Mouse (Mus musculus): ENCODE results near the gene Il11ra1. TPM values are rescaled to one million over a fixed set of nuclear protein-coding genes. Genes with fewer than 3 reads are reported as not detected.
"Not testable (repeated sequence)": the region's sequence is repeated elsewhere in the genome, so short reads cannot be mapped to it uniquely, and the experiment has no call there.

Il11ra1 gene
- polyA plus RNA-seq, 1 experiment from 2014 or later = 29.2 TPM

GRCm38 (mm10) chr4:41676248-41677005 lies 23.4 kb upstream of the Il11ra1 start:
- H3K36me3 ChIP-seq (ENCODE audit: control insufficient read depth, insufficient read depth) = no peaks in the 10 kb centered on the region
- peak overlapping the region; percentile 33; the same call in 1 of the 2 replicates for H3K27ac ChIP-seq (ENCODE audit: low read length)
- no peaks in the 10 kb centered on the region for H3K9me3 ChIP-seq (ENCODE audit: control insufficient read depth, low read length)
- ATAC-seq = no peak
- H3K9ac ChIP-seq (replicated peaks; ENCODE audit: low read depth, low read length) = peak overlapping the region; percentile 4; the same call in 1 of the 2 replicates
- WGBS = 34% methylated on average over 13 of the region's 17 CpGs
- H3K4me2 ChIP-seq (ENCODE audit: low read length) = peak overlapping the region; percentile 8; the same call in 1 of the 2 replicates
- no peaks in the 10 kb centered on the region for H3K27me3 ChIP-seq (replicated peaks; ENCODE audit: control insufficient read depth, insufficient read depth, low read length)
- peaks cover 75% of the 10 kb centered on the region for H3K4me1 ChIP-seq (replicated peaks; ENCODE audit: control insufficient read depth, insufficient read depth, low read length)
- H3K4me3 ChIP-seq (replicated peaks; ENCODE audit: low read length) = no peak overlapping the region

- peak; percentile 63 for ATAC-seq
Observed at GRCm38 (mm10) chr4:41677006-41677629, 22.7 kb upstream of the Il11ra1 start.

GRCm38 (mm10) chr4:41678863-41679262 lies 20.9 kb upstream of the Il11ra1 start:
- H3K9me3 ChIP-seq (ENCODE audit: control insufficient read depth, low read length) = no peaks in the 10 kb centered on the region
- H3K27me3 ChIP-seq (replicated peaks; ENCODE audit: control insufficient read depth, insufficient read depth, low read length) = no peaks in the 10 kb centered on the region
- no peaks in the 10 kb centered on the region for H3K36me3 ChIP-seq (ENCODE audit: control insufficient read depth, insufficient read depth)
- no peak overlapping the region for H3K4me2 ChIP-seq (ENCODE audit: low read length)
- H3K4me1 ChIP-seq (replicated peaks; ENCODE audit: control insufficient read depth, insufficient read depth, low read length) = peaks cover 70% of the 10 kb centered on the region
- no peak overlapping the region for H3K9ac ChIP-seq (replicated peaks; ENCODE audit: low read depth, low read length)
- H3K27ac ChIP-seq (ENCODE audit: low read length) = no peak overlapping the region
- WGBS = 59% methylated on average over 6 of the region's 6 CpGs
- no peak for ATAC-seq
- H3K4me3 ChIP-seq (replicated peaks; ENCODE audit: low read length) = no peak overlapping the region

More at GRCm38 (mm10) chr4:41677006-41677629, 22.7 kb upstream of the Il11ra1 start:
- peaks cover 73% of the 10 kb centered on the region for H3K4me1 ChIP-seq (replicated peaks; ENCODE audit: control insufficient read depth, insufficient read depth, low read length)
- H3K9me3 ChIP-seq (ENCODE audit: control insufficient read depth, low read length) = no peaks in the 10 kb centered on the region
- 24% methylated on average over 13 of the region's 13 CpGs for WGBS
- H3K4me3 ChIP-seq (replicated peaks; ENCODE audit: low read length) = no peak overlapping the region
- H3K27ac ChIP-seq (ENCODE audit: low read length) = peak overlapping the region; percentile 52; the same call in 1 of the 2 replicates
- no peak overlapping the region for H3K4me2 ChIP-seq (ENCODE audit: low read length)
- no peaks in the 10 kb centered on the region for H3K36me3 ChIP-seq (ENCODE audit: control insufficient read depth, insufficient read depth)
- H3K9ac ChIP-seq (replicated peaks; ENCODE audit: low read depth, low read length) = no peak overlapping the region
- no peaks in the 10 kb centered on the region for H3K27me3 ChIP-seq (replicated peaks; ENCODE audit: control insufficient read depth, insufficient read depth, low read length)

- no peaks in the 10 kb centered on the region for H3K27me3 ChIP-seq (replicated peaks; ENCODE audit: control insufficient read depth, insufficient read depth, low read length)
- H3K36me3 ChIP-seq (ENCODE audit: control insufficient read depth, insufficient read depth) = no peaks in the 10 kb centered on the region
- WGBS = 20% methylated on average over 1 of the region's 2 CpGs
- no peak for ATAC-seq
- no peak overlapping the region for H3K4me2 ChIP-seq (ENCODE audit: low read length)
- H3K4me3 ChIP-seq (replicated peaks; ENCODE audit: low read length) = no peak overlapping the region
- H3K9ac ChIP-seq (replicated peaks; ENCODE audit: low read depth, low read length) = no peak overlapping the region
- no peak overlapping the region for H3K27ac ChIP-seq (ENCODE audit: low read length)
- no peaks in the 10 kb centered on the region for H3K9me3 ChIP-seq (ENCODE audit: control insufficient read depth, low read length)
- H3K4me1 ChIP-seq (replicated peaks; ENCODE audit: control insufficient read depth, insufficient read depth, low read length) = peaks cover 71% of the 10 kb centered on the region
Observed at GRCm38 (mm10) chr4:41679291-41679690, 20.5 kb upstream of the Il11ra1 start.

- no peak for ATAC-seq
- H3K9me3 ChIP-seq (ENCODE audit: control insufficient read depth, low read length) = no peaks in the 10 kb centered on the region
- H3K27me3 ChIP-seq (replicated peaks; ENCODE audit: control insufficient read depth, insufficient read depth, low read length) = no peaks in the 10 kb centered on the region
- no peak overlapping the region for H3K4me3 ChIP-seq (replicated peaks; ENCODE audit: low read length)
- no peak overlapping the region for H3K27ac ChIP-seq (ENCODE audit: low read length)
- H3K36me3 ChIP-seq (ENCODE audit: control insufficient read depth, insufficient read depth) = no peaks in the 10 kb centered on the region
- H3K4me2 ChIP-seq (ENCODE audit: low read length) = no peak overlapping the region
- H3K9ac ChIP-seq (replicated peaks; ENCODE audit: low read depth, low read length) = no peak overlapping the region
- 34% methylated on average over 4 of the region's 4 CpGs for WGBS
- H3K4me1 ChIP-seq (replicated peaks; ENCODE audit: control insufficient read depth, insufficient read depth, low read length) = peaks cover 65% of the 10 kb centered on the region
Observed at GRCm38 (mm10) chr4:41681176-41681575, 18.6 kb upstream of the Il11ra1 start.

- Histone ChIP-seq H3K36me3 (ENCODE audit: control insufficient read depth, insufficient read depth) (no peaks in the 10 kb centered on the region), H3K4me2 (ENCODE audit: low read length) (no peak overlapping the region), H3K9me3 (ENCODE audit: control insufficient read depth, low read length) (no peaks in the 10 kb centered on the region), H3K27me3 (replicated peaks; ENCODE audit: control insufficient read depth, insufficient read depth, low read length) (no peaks in the 10 kb centered on the region), H3K4me3 (replicated peaks; ENCODE audit: low read length) (no peak overlapping the region), H3K27ac (ENCODE audit: low read length) (peak overlapping the region; percentile 52; the same call in 1 of the 2 replicates), H3K4me1 (replicated peaks; ENCODE audit: control insufficient read depth, insufficient read depth, low read length) (peaks cover 57% of the 10 kb centered on the region), H3K9ac (replicated peaks; ENCODE audit: low read depth, low read length) (no peak overlapping the region)
- 51% methylated on average over 10 of the region's 10 CpGs for WGBS
- ATAC-seq = peak; percentile 29
Observed at GRCm38 (mm10) chr4:41681947-41682346, 17.8 kb upstream of the Il11ra1 start.

- Histone ChIP-seq H3K27ac (ENCODE audit: low read length) (peak overlapping the region; percentile 52; the same call in 1 of the 2 replicates), H3K4me3 (replicated peaks; ENCODE audit: low read length) (no peak overlapping the region), H3K27me3 (replicated peaks; ENCODE audit: control insufficient read depth, insufficient read depth, low read length) (no peaks in the 10 kb centered on the region), H3K4me2 (ENCODE audit: low read length) (peak overlapping the region; percentile 10; the same call in 1 of the 2 replicates), H3K9ac (replicated peaks; ENCODE audit: low read depth, low read length) (peak overlapping the region; percentile 32), H3K4me1 (replicated peaks; ENCODE audit: control insufficient read depth, insufficient read depth, low read length) (peaks cover 48% of the 10 kb centered on the region), H3K36me3 (ENCODE audit: control insufficient read depth, insufficient read depth) (no peaks in the 10 kb centered on the region), H3K9me3 (ENCODE audit: control insufficient read depth, low read length) (no peaks in the 10 kb centered on the region)
- no peak for ATAC-seq
- WGBS = 23% methylated on average over 6 of the region's 6 CpGs
Observed at GRCm38 (mm10) chr4:41682789-41683188, 17.0 kb upstream of the Il11ra1 start.

GRCm38 (mm10) chr4:41683303-41683702 lies 16.5 kb upstream of the Il11ra1 start:
- H3K27ac ChIP-seq (ENCODE audit: low read length); H3K9me3 ChIP-seq (ENCODE audit: control insufficient read depth, low read length); H3K36me3 ChIP-seq (ENCODE audit: control insufficient read depth, insufficient read depth); H3K4me3 ChIP-seq (replicated peaks; ENCODE audit: low read length); H3K27me3 ChIP-seq (replicated peaks; ENCODE audit: control insufficient read depth, insufficient read depth, low read length); H3K9ac ChIP-seq (replicated peaks; ENCODE audit: low read depth, low read length): not testable (repeated sequence)
- WGBS = no CpG with 5 or more reads among the region's 27 CpGs
- Histone ChIP-seq H3K4me2 (ENCODE audit: low read length) (peak overlapping the region; percentile 34; the same call in 1 of the 2 replicates), H3K4me1 (replicated peaks; ENCODE audit: control insufficient read depth, insufficient read depth, low read length) (peaks cover 43% of the 10 kb centered on the region)
- ATAC-seq = peak; percentile 47

- peak overlapping the region; percentile 73 for H3K27ac ChIP-seq (ENCODE audit: low read length)
- H3K4me1 ChIP-seq (replicated peaks; ENCODE audit: control insufficient read depth, insufficient read depth, low read length) = peaks cover 38% of the 10 kb centered on the region
- H3K4me3 ChIP-seq (replicated peaks; ENCODE audit: low read length) = 0 out of 2 replicates have a peak overlapping the region, but pooled peaks have one; percentile 6
Observed at GRCm38 (mm10) chr4:41684131-41684930, 15.5 kb upstream of the Il11ra1 start.

More at GRCm38 (mm10) chr4:41684131-41684930, 15.5 kb upstream of the Il11ra1 start:
- not testable (repeated sequence) for H3K27me3 ChIP-seq (replicated peaks; ENCODE audit: control insufficient read depth, insufficient read depth, low read length); H3K36me3 ChIP-seq (ENCODE audit: control insufficient read depth, insufficient read depth); H3K9ac ChIP-seq (replicated peaks; ENCODE audit: low read depth, low read length); H3K9me3 ChIP-seq (ENCODE audit: control insufficient read depth, low read length)
- H3K4me2 ChIP-seq (ENCODE audit: low read length) = peak overlapping the region; percentile 26
- WGBS = 4% methylated on average over 18 of the region's 27 CpGs
- ATAC-seq = peak; percentile 15
